Mouse (Mus musculus) heart, postnatal 0 days (tissue): ENCODE measurements at regions not wholly inside any gene's neighbourhood (a gene's known extent, or its start where the extent isn't known, plus 50 kb on each side); places are given as distances from the start of the nearest gene placed in this dataset.

Experiments
- ATAC-seq: fragments of 200-750 bp; cut with Nextera tagmentation; 2 replicates; pipeline ENCODE4 v1.8.0; 2017; ENCODE audit warnings: low read depth, moderate number of reproducible peaks, moderate library complexity; ENCODE audit not compliant: insufficient read depth
- DNase-seq: peaks from one replicate; pipeline ENCODE4 v3.0.0-alpha.2; 2016; ENCODE audit warnings: low spot score
- H3K27ac ChIP-seq: fragments of 300-500 bp; sonication (generic); 2 replicates; pipeline ENCODE4 v1.5.1; 2014; ENCODE audit warnings: low read depth, mild to moderate bottlenecking
- H3K27me3 ChIP-seq: fragments of 300-500 bp; sonication (generic); 2 replicates; pipeline ENCODE4 v1.6.1; 2014; ENCODE audit warnings: low read length, mixed read lengths; ENCODE audit not compliant: control insufficient read depth, insufficient read depth
- H3K36me3 ChIP-seq: fragments of 300-500 bp; sonication (generic); replicated peaks from 2 replicates; pipeline ENCODE4 v1.6.1; 2014; ENCODE audit warnings: low read length, mixed read lengths; ENCODE audit not compliant: control insufficient read depth, insufficient read depth
- H3K4me1 ChIP-seq: fragments of 300-500 bp; sonication (generic); 2 replicates; pipeline ENCODE4 v1.6.1; 2014; ENCODE audit warnings: antibody characterized with exemption; ENCODE audit not compliant: control insufficient read depth, insufficient read depth
- H3K4me2 ChIP-seq: fragments of 300-500 bp; sonication (generic); 2 replicates; pipeline ENCODE4 v1.6.1; 2014; ENCODE audit warnings: low read depth, mild to moderate bottlenecking, low read length, moderate library complexity
- H3K4me3 ChIP-seq: fragments of 300-500 bp; sonication (generic); 2 replicates; pipeline ENCODE4 v1.5.1; 2014; ENCODE audit warnings: low read depth, low read length
- H3K9ac ChIP-seq: fragments of 300-500 bp; sonication (generic); replicated peaks from 2 replicates; pipeline ENCODE4 v1.6.1; 2014; ENCODE audit warnings: low read depth, low read length, mixed read lengths
- H3K9me3 ChIP-seq: fragments of 300-500 bp; sonication (generic); replicated peaks from 2 replicates; pipeline ENCODE4 v1.6.1; 2016; ENCODE audit warnings: low read length; ENCODE audit not compliant: control insufficient read depth
- CTCF ChIP-seq: IDR thresholded peaks from 2 replicates; pipeline ENCODE4 v1.5.1; 2016; ENCODE audit warnings: antibody characterized with exemption, control low read depth, low read depth
- EP300 ChIP-seq: IDR thresholded peaks from 2 replicates; pipeline ENCODE4 v1.6.1; 2016; ENCODE audit warnings: antibody characterized with exemption, low read depth
- WGBS: fragments of 180-500 bp; shearing (Covaris S2); extraction: QIAGEN DNeasy Blood & Tissue Kit; methylation state at CpG from one replicate; pipeline ENCODE4 v1.1.7; 2014; 5-methylcytosine and 5-hydroxymethylcytosine counted together

GRCm38 (mm10) chr4:9010381-9011128 lies 771.7 kb upstream of the Car8 start:
- DNase-seq, result no peak
- no peak overlapping the region for H3K27ac ChIP-seq
- no peaks in the 10 kb centered on the region for H3K36me3 ChIP-seq
- peak overlapping the region; percentile 28; the same call in 1 of the 2 replicates for H3K9ac ChIP-seq
- 56% methylated on average over 17 of the region's 17 CpGs for WGBS
- no peak for ATAC-seq
- H3K4me2 ChIP-seq, result no peak overlapping the region
- H3K27me3 ChIP-seq, result no peaks in the 10 kb centered on the region
- no peak overlapping the region for H3K4me3 ChIP-seq
- TF ChIP-seq CTCF (no peak), EP300 (no peak)
- peaks cover 23% of the 10 kb centered on the region for H3K4me1 ChIP-seq
- no peaks in the 10 kb centered on the region for H3K9me3 ChIP-seq

- peaks cover 17% of the 10 kb centered on the region for H3K4me1 ChIP-seq
- no peaks in the 10 kb centered on the region for H3K36me3 ChIP-seq
- no peak overlapping the region for H3K4me2 ChIP-seq
- H3K9me3 ChIP-seq, result no peaks in the 10 kb centered on the region
- TF ChIP-seq EP300 (no peak), CTCF (no peak)
- no peak for DNase-seq
- no peak overlapping the region for H3K4me3 ChIP-seq
- no peak overlapping the region for H3K27ac ChIP-seq
- 62% methylated on average over 4 of the region's 4 CpGs for WGBS
- H3K27me3 ChIP-seq, result no peaks in the 10 kb centered on the region
- no peak for ATAC-seq
- H3K9ac ChIP-seq, result no peak overlapping the region
Measured at GRCm38 (mm10) chr4:9009656-9010055, 770.8 kb upstream of the Car8 start.

GRCm38 (mm10) chr4:9005938-9006626 lies 767.2 kb upstream of the Car8 start:
- no peak overlapping the region for H3K9ac ChIP-seq
- TF ChIP-seq CTCF, result no peak
- no peak for TF ChIP-seq EP300
- no peaks in the 10 kb centered on the region for H3K9me3 ChIP-seq
- no peak overlapping the region for H3K27ac ChIP-seq
- ATAC-seq, result no peak
- peaks cover 14% of the 10 kb centered on the region for H3K4me1 ChIP-seq
- H3K27me3 ChIP-seq, result no peaks in the 10 kb centered on the region
- H3K4me2 ChIP-seq, result no peak overlapping the region
- no peaks in the 10 kb centered on the region for H3K36me3 ChIP-seq
- DNase-seq, result no peak
- 59% methylated on average over 8 of the region's 8 CpGs for WGBS
- H3K4me3 ChIP-seq, result no peak overlapping the region

- no peaks in the 10 kb centered on the region for H3K36me3 ChIP-seq
- TF ChIP-seq CTCF (no peak), EP300 (no peak)
- peaks cover 6% of the 10 kb centered on the region; the same call in 1 of the 2 replicates for H3K4me1 ChIP-seq
- WGBS, result 83% methylated on average over 1 of the region's 1 CpGs
- DNase-seq (no peak), ATAC-seq (no peak)
- no peaks in the 10 kb centered on the region for H3K9me3 ChIP-seq
- H3K27ac ChIP-seq, result no peak overlapping the region
- H3K27me3 ChIP-seq, result no peaks in the 10 kb centered on the region
- H3K4me2 ChIP-seq, result no peak overlapping the region
- H3K9ac ChIP-seq, result no peak overlapping the region
- no peak overlapping the region for H3K4me3 ChIP-seq
Measured at GRCm38 (mm10) chr4:9003891-9004290, 765.0 kb upstream of the Car8 start.

GRCm38 (mm10) chr4:9002380-9002779 lies 763.5 kb upstream of the Car8 start:
- no peaks in the 10 kb centered on the region for H3K36me3 ChIP-seq
- no peak overlapping the region for H3K9ac ChIP-seq
- H3K4me1 ChIP-seq, result peaks cover 6% of the 10 kb centered on the region; the same call in 1 of the 2 replicates
- no peak for DNase-seq
- TF ChIP-seq EP300 (no peak), CTCF (no peak)
- no peak for ATAC-seq
- H3K4me2 ChIP-seq, result no peak overlapping the region
- H3K4me3 ChIP-seq, result no peak overlapping the region
- no peaks in the 10 kb centered on the region for H3K9me3 ChIP-seq
- 82% methylated on average over 6 of the region's 6 CpGs for WGBS
- H3K27ac ChIP-seq, result no peak overlapping the region
- no peaks in the 10 kb centered on the region for H3K27me3 ChIP-seq
